Mouse (Mus musculus): ENCODE measurements around the gene Wdr25.

DNA sequence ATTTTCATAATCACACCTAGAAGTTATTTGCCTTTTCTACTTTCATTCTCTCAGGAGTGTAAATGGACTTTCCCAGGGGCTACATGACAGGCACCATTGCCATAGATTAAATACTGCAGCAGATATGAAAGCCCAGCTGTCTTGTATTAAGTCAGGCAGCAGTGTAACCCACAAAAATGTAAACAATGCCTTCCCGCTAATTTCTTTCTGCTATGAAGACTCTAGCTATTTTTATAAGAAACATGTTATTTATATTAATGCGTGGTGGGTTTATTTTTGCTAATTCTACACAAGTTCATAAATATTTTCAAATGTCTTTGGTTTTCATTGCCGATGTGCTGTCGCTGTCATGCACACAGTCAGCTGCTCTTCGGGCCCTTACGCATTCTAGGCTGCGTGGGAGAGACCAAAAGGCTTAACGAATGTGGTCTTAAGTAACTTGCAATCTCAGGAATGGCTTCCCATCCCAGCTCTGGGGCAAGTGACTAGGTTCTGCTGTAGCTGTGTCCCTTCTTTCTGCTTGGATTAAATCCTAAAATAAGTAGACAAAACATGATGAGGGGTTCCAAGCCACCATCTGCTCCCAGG is 16.5 kb downstream of the Wdr25 start:
- TF ChIP-seq CTCF (IDR thresholded peaks at IDR 0.05; ENCODE audit: extremely low read depth, insufficient read depth, insufficient read length, insufficient replicate concordance) (no peak), POLR2A (IDR thresholded peaks at IDR 0.05; ENCODE audit: low read depth, low read length) (no peak)
